Mouse (Mus musculus) cortical plate, adult 2 months (tissue): ENCODE results near the gene Mkrn3. TPM values are rescaled to one million over a fixed set of nuclear protein-coding genes. Genes with fewer than 3 reads are reported as not detected.

Experiments
- H3K27ac ChIP-seq: fragments of 200-500 bp; 2 replicates; pipeline ENCODE4 v1.5.1; 2012; ENCODE audit warnings: low read length, control low read depth, inconsistent platforms; ENCODE audit not compliant: insufficient read depth
- H3K4me1 ChIP-seq: fragments of 200-500 bp; 2 replicates; pipeline ENCODE4 v1.6.1; 2011; ENCODE audit warnings: low read length; ENCODE audit not compliant: control insufficient read depth, insufficient read depth
- H3K4me3 ChIP-seq: fragments of 200-500 bp; 2 replicates; pipeline ENCODE4 v1.5.1; 2011; ENCODE audit warnings: mild to moderate bottlenecking, low read length, control low read depth; ENCODE audit not compliant: insufficient read depth
- CTCF ChIP-seq: fragments of 200-500 bp; IDR thresholded peaks from 2 replicates; pipeline ENCODE4 v1.5.1; 2011; ENCODE audit warnings: mild to moderate bottlenecking, control low read depth, low read length; ENCODE audit not compliant: insufficient read depth; ENCODE audit errors: extremely low read depth
- POLR2A ChIP-seq: fragments of 200-500 bp; IDR thresholded peaks from 2 replicates; pipeline ENCODE4 v1.6.1; 2011; ENCODE audit warnings: mild to moderate bottlenecking, low read length, control low read depth; ENCODE audit not compliant: insufficient read depth; ENCODE audit errors: extremely low read depth
- polyA plus RNA-seq: library from polyadenylated mRNA; depleted of rRNA; stranded (reverse); fragments of >200 nt; gene quantifications from 2 replicates; pipeline ENCODE4 v1.2.3, GENCODE M21; 2012; rRNA removed

Mkrn3 gene
- polyA plus RNA-seq, 1 experiment, result 1.8 TPM

DNA sequence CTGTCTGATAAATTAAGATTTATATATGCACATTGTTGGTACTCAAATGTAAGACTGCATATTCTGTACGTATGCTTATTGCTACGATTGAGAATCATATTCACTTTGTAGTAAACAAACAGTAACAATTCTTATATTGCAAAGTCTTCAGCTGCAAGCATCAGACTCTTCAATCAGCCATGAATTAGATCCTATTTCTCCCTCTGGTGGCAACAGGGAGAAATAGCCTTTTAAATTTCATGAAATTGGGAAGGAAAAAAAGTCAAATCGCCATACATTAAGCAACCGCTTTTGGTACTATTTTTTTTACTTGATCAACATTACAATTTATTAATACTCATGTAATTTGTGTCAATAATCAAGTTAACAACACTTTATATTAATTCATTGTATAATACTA, 31.6 kb downstream of the Mkrn3 start:
- no peaks in the 10 kb centered on the region for H3K4me1 ChIP-seq
- no peak overlapping the region for H3K4me3 ChIP-seq
- no peak overlapping the region for H3K27ac ChIP-seq
- TF ChIP-seq POLR2A, result no peak
- TF ChIP-seq CTCF, result no peak

GRCm38 (mm10) chr7:62382391-62382790, 37.5 kb downstream of the Mkrn3 start:
- TF ChIP-seq CTCF, result peak; percentile 62
- no peak for TF ChIP-seq POLR2A
- H3K4me3 ChIP-seq, result no peak overlapping the region
- H3K4me1 ChIP-seq, result no peaks in the 10 kb centered on the region
- H3K27ac ChIP-seq, result no peak overlapping the region

DNA sequence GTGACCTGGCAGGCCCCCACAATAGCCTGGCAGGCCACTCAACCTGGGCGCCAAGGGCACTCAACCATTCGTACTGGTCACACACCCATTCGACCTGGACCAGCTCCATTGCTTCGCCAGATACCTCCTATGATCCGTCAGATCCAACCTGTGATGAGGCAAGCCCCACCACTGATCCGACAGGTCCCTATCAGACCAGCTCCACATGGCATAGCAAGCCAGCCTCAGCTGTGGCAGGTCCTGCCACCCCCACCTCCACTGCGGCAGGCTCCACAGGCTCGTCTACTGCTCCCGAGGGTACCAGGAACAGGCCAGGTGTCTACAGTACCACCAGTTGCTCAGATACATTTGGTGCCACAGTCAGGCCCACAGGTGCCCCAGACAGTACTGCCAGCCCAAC, 41.4 kb downstream of the Mkrn3 start:
- H3K27ac ChIP-seq, result no peak overlapping the region
- no peak for TF ChIP-seq CTCF
- TF ChIP-seq POLR2A, result no peak
- H3K4me1 ChIP-seq, result no peaks in the 10 kb centered on the region
- no peak overlapping the region for H3K4me3 ChIP-seq

DNA sequence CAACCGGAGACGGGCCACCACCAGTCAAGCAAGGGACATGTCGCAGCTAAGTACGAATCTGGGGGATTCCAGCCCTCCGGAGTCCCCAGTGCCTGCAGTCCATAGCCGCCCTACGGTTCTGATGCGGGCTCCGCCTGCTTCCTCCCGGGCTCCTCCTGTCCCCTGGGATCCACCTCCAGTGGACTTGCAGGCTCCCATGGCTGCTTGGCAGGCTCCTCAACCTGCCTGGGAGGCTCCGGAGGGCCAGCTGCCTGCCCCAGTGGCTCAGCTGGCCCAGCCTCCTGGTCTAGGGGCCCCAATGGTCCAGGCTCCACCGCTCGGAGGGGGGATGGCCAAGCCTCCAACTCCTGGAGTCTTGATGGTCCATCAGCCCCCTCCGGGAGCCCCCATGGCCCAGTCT, 42.6 kb downstream of the Mkrn3 start:
- no peaks in the 10 kb centered on the region for H3K4me1 ChIP-seq
- no peak for TF ChIP-seq CTCF
- no peak for TF ChIP-seq POLR2A
- H3K27ac ChIP-seq, result no peak overlapping the region
- H3K4me3 ChIP-seq, result peak overlapping the region; percentile 47

DNA sequence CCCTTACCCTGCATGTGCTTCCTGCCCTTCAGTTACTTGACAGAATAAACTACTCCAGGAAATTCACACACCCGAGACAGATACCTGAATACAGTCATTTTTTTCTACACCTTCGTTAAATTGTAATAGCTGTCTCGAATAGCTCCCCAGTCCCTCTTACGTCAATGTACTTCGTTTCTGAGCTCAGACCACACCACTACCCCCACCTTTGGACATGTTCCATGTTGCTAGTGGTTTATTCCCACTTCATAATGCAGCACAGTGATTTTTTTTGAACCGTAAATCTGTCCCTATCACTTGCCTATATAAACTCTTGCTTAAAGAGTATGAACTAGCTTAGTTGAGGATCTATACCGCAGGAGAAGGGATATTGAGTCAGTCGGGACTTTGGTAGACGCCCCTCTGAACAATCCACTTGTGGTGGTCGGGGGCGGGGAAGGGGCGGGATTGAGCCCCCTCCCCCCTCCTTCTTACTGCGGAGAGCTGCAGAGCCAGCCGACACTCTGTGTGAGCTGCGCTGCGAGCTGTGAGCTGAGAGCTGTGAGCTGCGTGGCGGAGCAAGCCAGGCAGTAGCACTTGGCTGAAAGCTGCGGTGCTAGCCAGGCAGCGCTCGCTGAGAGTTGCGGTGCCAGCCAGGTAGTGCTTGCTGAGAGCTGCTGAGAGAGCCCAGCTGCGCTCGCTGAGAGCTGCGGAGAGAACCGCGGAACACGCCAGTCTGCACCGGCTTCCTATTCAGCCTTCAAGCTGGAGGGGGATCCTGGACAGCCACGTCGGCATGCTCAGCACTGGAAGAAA, 43.2 kb downstream of the Mkrn3 start, which contains the start of gene Magel2:
Magel2 (plus strand) TSS at position 501 of the 795 bp plus-strand sequence.
- no peak for TF ChIP-seq CTCF
- 0 out of 2 replicates have a peak, but pooled peaks have one; percentile 46 for TF ChIP-seq POLR2A
- no peak within 1 kb of the TSS for H3K27ac ChIP-seq
- no peaks in the 10 kb centered on the region for H3K4me1 ChIP-seq
- H3K4me3 ChIP-seq, result peak within 1 kb of the TSS; percentile 47

GRCm38 (mm10) chr7:62375658-62376057, 44.3 kb downstream of the Mkrn3 start:
- TF ChIP-seq POLR2A, result no peak
- TF ChIP-seq CTCF, result 0 out of 2 replicates have a peak, but pooled peaks have one; percentile 10
- Histone ChIP-seq H3K4me3 (no peak overlapping the region; the same call in 1 of the 2 replicates), H3K4me1 (no peaks in the 10 kb centered on the region)

More at GRCm38 (mm10) chr7:62375658-62376057, 44.3 kb downstream of the Mkrn3 start:
- H3K27ac ChIP-seq, result no peak overlapping the region

Other genes with a start within 250 kb of the Mkrn3 start
- gene Ndn, start 73.6 kb downstream of the Mkrn3 start, polyA plus RNA-seq, result 116 and 117 TPM in 2 replicates
- gene Magel2, start 43.1 kb downstream of the Mkrn3 start, polyA plus RNA-seq, result 0.52 and 0.57 TPM in 2 replicates
- gene Peg12, start 44.4 kb upstream of the Mkrn3 start, polyA plus RNA-seq, result 0.15 TPM in 2 replicates